Mouse (Mus musculus) liver, embryonic 14.5 days (tissue): ENCODE measurements around the gene Dhx38.

ENCODE experiments used
- CTCF ChIP-seq: IDR thresholded peaks from 2 replicates; pipeline ENCODE4 v1.5.1; 2016; ENCODE audit warnings: antibody characterized with exemption, low read depth, control low read depth
- EP300 ChIP-seq: IDR thresholded peaks from 2 replicates; pipeline ENCODE4 v1.6.1; 2016; ENCODE audit warnings: antibody characterized with exemption, low read depth

DNA sequence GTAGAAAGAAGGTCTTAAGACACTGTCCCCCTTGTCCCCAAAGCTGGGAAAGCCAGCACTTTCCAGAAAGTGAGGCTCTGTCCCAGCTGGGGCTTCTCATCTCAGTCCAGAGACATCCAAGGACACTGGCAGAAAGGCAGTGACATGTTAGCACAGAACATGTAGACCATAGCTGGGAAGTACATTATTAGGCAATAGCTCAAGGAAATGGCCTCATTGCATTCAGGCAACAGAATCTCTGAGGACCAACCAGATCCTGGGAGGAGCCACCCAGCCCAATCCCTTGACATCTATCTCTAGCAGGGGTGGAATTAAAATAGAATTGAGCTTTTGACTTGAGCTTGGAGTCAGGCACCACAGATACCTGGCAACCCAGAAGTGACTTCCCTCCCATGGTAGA lies 20.0 kb upstream of the Dhx38 start:
- no peak for TF ChIP-seq EP300
- no peak for TF ChIP-seq CTCF
